Mouse (Mus musculus): ENCODE measurements around the gene Rft1.

Rft1 gene

GRCm38 (mm10) chr14:30630811-30631576, 23.2 kb upstream of the Rft1 start:
- DNase-seq (ENCODE audit: low spot score): no peak

GRCm38 (mm10) chr14:30631834-30632233, 22.3 kb upstream of the Rft1 start:
- no peak for DNase-seq (ENCODE audit: low spot score)

GRCm38 (mm10) chr14:30633708-30634107, 20.5 kb upstream of the Rft1 start:
- DNase-seq (ENCODE audit: low spot score): no peak

- no peak for DNase-seq (ENCODE audit: low spot score)
These were observed 19.7 kb upstream of the Rft1 start for GRCm38 (mm10) chr14:30634418-30634817.

- DNase-seq (ENCODE audit: low spot score): no peak
These were observed 18.8 kb upstream of the Rft1 start for GRCm38 (mm10) chr14:30635219-30635910.

GRCm38 (mm10) chr14:30636499-30636898, 17.7 kb upstream of the Rft1 start:
- no peak for DNase-seq (ENCODE audit: low spot score)

GRCm38 (mm10) chr14:30637087-30637486, 17.1 kb upstream of the Rft1 start:
- no peak for DNase-seq (ENCODE audit: low spot score)

GRCm38 (mm10) chr14:30638009-30638408, 16.2 kb upstream of the Rft1 start:
- DNase-seq (ENCODE audit: low spot score): no peak

- DNase-seq (ENCODE audit: low spot score): no peak
These were observed 15.5 kb upstream of the Rft1 start for GRCm38 (mm10) chr14:30638686-30639085.

- DNase-seq (ENCODE audit: low spot score): no peak
These were observed 12.4 kb upstream of the Rft1 start for GRCm38 (mm10) chr14:30641748-30642147.

- DNase-seq (ENCODE audit: low spot score): no peak
These were observed 10.1 kb upstream of the Rft1 start for GRCm38 (mm10) chr14:30644026-30644425.

- no peak for DNase-seq (ENCODE audit: low spot score)
These were observed 9.1 kb upstream of the Rft1 start for GRCm38 (mm10) chr14:30645066-30645465.

- DNase-seq (ENCODE audit: low spot score): no peak
These were observed 7.7 kb upstream of the Rft1 start for GRCm38 (mm10) chr14:30646486-30646885.

- no peak for DNase-seq (ENCODE audit: low spot score)
These were observed 5.7 kb upstream of the Rft1 start for GRCm38 (mm10) chr14:30648478-30648877.

- DNase-seq (ENCODE audit: low spot score): no peak
These were observed 4.4 kb upstream of the Rft1 start for GRCm38 (mm10) chr14:30649745-30650144.

- DNase-seq (ENCODE audit: low spot score): no peak
These were observed 3.2 kb upstream of the Rft1 start for GRCm38 (mm10) chr14:30650969-30651368.

GRCm38 (mm10) chr14:30654691-30655228, 600 bp downstream of the Rft1 start:
- DNase-seq (ENCODE audit: low spot score): no peak

GRCm38 (mm10) chr14:30655531-30655930, 1.4 kb downstream of the Rft1 start:
- DNase-seq (ENCODE audit: low spot score): no peak

GRCm38 (mm10) chr14:30666061-30666460, 11.9 kb downstream of the Rft1 start:
- no peak for DNase-seq (ENCODE audit: low spot score)

- DNase-seq (ENCODE audit: low spot score): no peak
These were observed 12.4 kb downstream of the Rft1 start for GRCm38 (mm10) chr14:30666604-30667003.

- DNase-seq (ENCODE audit: low spot score): no peak
These were observed 16.0 kb downstream of the Rft1 start for GRCm38 (mm10) chr14:30670161-30670560.

GRCm38 (mm10) chr14:30671095-30671985, 17.2 kb downstream of the Rft1 start:
- no peak for DNase-seq (ENCODE audit: low spot score)

Measured in urinary bladder, postnatal 10 days (tissue).